Mouse (Mus musculus) megakaryocyte, embryonic 14.5 days (primary cell): ENCODE results near the gene Shc1. TPM values are rescaled to one million over a fixed set of nuclear protein-coding genes. Genes with fewer than 3 reads are reported as not detected.
A peak's percentile ranks its signal among the peaks of the same experiment; 100 is the strongest.

Source experiments
- H3K27me3 ChIP-seq: replicated peaks from 2 replicates; pipeline ENCODE3; 2012; ENCODE audit warnings: inconsistent platforms
- H3K36me3 ChIP-seq: replicated peaks from 2 replicates; pipeline ENCODE3; 2012; ENCODE audit warnings: low read length, inconsistent platforms, mixed read lengths
- H3K4me1 ChIP-seq: 2 replicates; pipeline ENCODE4 v1.6.1; 2012; ENCODE audit warnings: inconsistent platforms
- H3K4me3 ChIP-seq: replicated peaks from 2 replicates; pipeline ENCODE3; 2012; ENCODE audit warnings: moderate library complexity, mild to moderate bottlenecking, inconsistent platforms
- H3K9me3 ChIP-seq: 2 replicates; pipeline ENCODE4 v1.6.1; 2012; ENCODE audit warnings: inconsistent platforms
- FLI1 ChIP-seq: IDR thresholded peaks from 2 replicates; pipeline ENCODE4 v1.6.1; 2012; ENCODE audit warnings: low read length, inconsistent platforms, mixed read lengths
- GATA1 ChIP-seq: IDR thresholded peaks from 3 replicates; pipeline ENCODE4 v1.6.1; 2012; ENCODE audit warnings: mixed read lengths, low read length, inconsistent platforms, borderline replicate concordance
- polyA plus RNA-seq: library from polyadenylated mRNA; stranded (reverse); fragments of >175 nt; gene quantifications from 2 replicates; pipeline ENCODE4 v1.2.3, GENCODE M21; 2012; ENCODE audit warnings: low replicate concordance; ENCODE audit not compliant: insufficient read depth

Gene Shc1
- polyA plus RNA-seq, 1 experiment: 67.6 TPM

GRCm38 (mm10) chr3:89382950-89383349 lies 35.3 kb upstream of the Shc1 start:
- Histone ChIP-seq H3K36me3 (peaks cover 94% of the 10 kb centered on the region), H3K4me3 (no peak overlapping the region), H3K9me3 (no peaks in the 10 kb centered on the region), H3K4me1 (peaks cover 65% of the 10 kb centered on the region), H3K27me3 (peaks cover 8% of the 10 kb centered on the region)
- TF ChIP-seq FLI1 (no peak), GATA1 (no peak)

GRCm38 (mm10) chr3:89383651-89384255 lies 34.5 kb upstream of the Shc1 start:
- peaks cover 94% of the 10 kb centered on the region for H3K36me3 ChIP-seq
- peaks cover 67% of the 10 kb centered on the region for H3K4me1 ChIP-seq
- H3K9me3 ChIP-seq: no peaks in the 10 kb centered on the region
- no peak overlapping the region for H3K4me3 ChIP-seq
- peaks cover 8% of the 10 kb centered on the region for H3K27me3 ChIP-seq
- no peak for TF ChIP-seq GATA1
- no peak for TF ChIP-seq FLI1

- peaks cover 70% of the 10 kb centered on the region for H3K4me1 ChIP-seq
- no peaks in the 10 kb centered on the region for H3K9me3 ChIP-seq
- H3K4me3 ChIP-seq: peak overlapping the region; percentile 28
- H3K27me3 ChIP-seq: peaks cover 5% of the 10 kb centered on the region
- TF ChIP-seq GATA1 (no peak), FLI1 (no peak)
- H3K36me3 ChIP-seq: peaks cover 90% of the 10 kb centered on the region
Observed at GRCm38 (mm10) chr3:89384331-89385076, 33.7 kb upstream of the Shc1 start.

- no peak for TF ChIP-seq GATA1
- no peak for TF ChIP-seq FLI1
- Histone ChIP-seq H3K9me3 (no peaks in the 10 kb centered on the region), H3K27me3 (peaks cover 5% of the 10 kb centered on the region), H3K36me3 (peaks cover 89% of the 10 kb centered on the region), H3K4me1 (peaks cover 78% of the 10 kb centered on the region), H3K4me3 (peak overlapping the region; percentile 82)
Observed at GRCm38 (mm10) chr3:89385451-89385850, 32.8 kb upstream of the Shc1 start.

GRCm38 (mm10) chr3:89386438-89387420 lies 31.5 kb upstream of the Shc1 start:
- TF ChIP-seq GATA1 (no peak), FLI1 (no peak)
- peaks cover 77% of the 10 kb centered on the region for H3K36me3 ChIP-seq
- H3K4me1 ChIP-seq: peaks cover 91% of the 10 kb centered on the region
- peak overlapping the region; percentile 46 for H3K4me3 ChIP-seq
- H3K9me3 ChIP-seq: no peaks in the 10 kb centered on the region
- H3K27me3 ChIP-seq: peaks cover 5% of the 10 kb centered on the region

GRCm38 (mm10) chr3:89387632-89388031 lies 30.6 kb upstream of the Shc1 start:
- H3K9me3 ChIP-seq: no peaks in the 10 kb centered on the region
- peak overlapping the region; percentile 71 for H3K4me3 ChIP-seq
- peaks cover 91% of the 10 kb centered on the region for H3K4me1 ChIP-seq
- TF ChIP-seq GATA1: no peak
- TF ChIP-seq FLI1: no peak
- H3K27me3 ChIP-seq: peaks cover 5% of the 10 kb centered on the region
- H3K36me3 ChIP-seq: peaks cover 68% of the 10 kb centered on the region

- H3K4me1 ChIP-seq: peaks cover 90% of the 10 kb centered on the region
- peak overlapping the region; percentile 77 for H3K4me3 ChIP-seq
- H3K36me3 ChIP-seq: peaks cover 61% of the 10 kb centered on the region
- H3K9me3 ChIP-seq: no peaks in the 10 kb centered on the region
- peaks cover 5% of the 10 kb centered on the region for H3K27me3 ChIP-seq
- TF ChIP-seq GATA1: no peak
- no peak for TF ChIP-seq FLI1
Observed at GRCm38 (mm10) chr3:89388134-89388881, 29.9 kb upstream of the Shc1 start.

GRCm38 (mm10) chr3:89388901-89389740 lies 29.1 kb upstream of the Shc1 start:
- Histone ChIP-seq H3K4me1 (peaks cover 82% of the 10 kb centered on the region), H3K36me3 (peaks cover 53% of the 10 kb centered on the region), H3K4me3 (peak overlapping the region; percentile 75), H3K9me3 (no peaks in the 10 kb centered on the region), H3K27me3 (peaks cover 3% of the 10 kb centered on the region)
- TF ChIP-seq FLI1: no peak
- TF ChIP-seq GATA1: no peak
